Mouse (Mus musculus): ENCODE results near the gene Gtf3c4. TPM values are rescaled to one million over a fixed set of nuclear protein-coding genes. Genes with fewer than 3 reads are reported as not detected.
A peak's percentile ranks its signal among the peaks of the same experiment; 100 is the strongest.

The Gtf3c4 gene
- total and polyA plus RNA-seq, 2 experiments from 2014 or later: 15.0 to 66.3 TPM

- Histone ChIP-seq H3K36me3 (ENCODE audit: insufficient read depth, low read length) (peaks cover 56% of the 10 kb centered on the region), H3K4me3 (ENCODE audit: low read depth, low read length) (no peak overlapping the region), H3K9ac (replicated peaks; ENCODE audit: low read length, poor library complexity, severe bottlenecking) (no peak overlapping the region), H3K4me2 (ENCODE audit: low read depth, low read length, poor library complexity, severe bottlenecking) (no peak overlapping the region), H3K9me3 (ENCODE audit: low read length) (no peaks in the 10 kb centered on the region), H3K4me1 (ENCODE audit: insufficient read depth, low read length) (no peaks in the 10 kb centered on the region), H3K27ac (ENCODE audit: low read depth, low read length) (no peak overlapping the region), H3K27me3 (ENCODE audit: insufficient read depth, low read length) (no peaks in the 10 kb centered on the region)
- no peak for TF ChIP-seq CTCF (IDR thresholded peaks at IDR 0.05)
- WGBS: 95% methylated on average over 2 of the region's 2 CpGs
- DNase-seq (ENCODE audit: low spot score): no peak
- no peak for ATAC-seq (ENCODE audit: low FRiP score)
Measured at GRCm38 (mm10) chr2:28848879-28849278, 8.7 kb upstream of the Gtf3c4 start.

GRCm38 (mm10) chr2:28842042-28842441 is 1.9 kb upstream of the Gtf3c4 start:
- Histone ChIP-seq H3K4me1 (ENCODE audit: insufficient read depth, low read length) (peaks cover 21% of the 10 kb centered on the region), H3K4me3 (ENCODE audit: low read depth, low read length) (no peak overlapping the region), H3K9me3 (ENCODE audit: low read length) (no peaks in the 10 kb centered on the region), H3K9ac (replicated peaks; ENCODE audit: low read length, poor library complexity, severe bottlenecking) (no peak overlapping the region), H3K27ac (ENCODE audit: low read depth, low read length) (no peak overlapping the region), H3K36me3 (ENCODE audit: insufficient read depth, low read length) (peaks cover 17% of the 10 kb centered on the region), H3K4me2 (ENCODE audit: low read depth, low read length, poor library complexity, severe bottlenecking) (no peak overlapping the region), H3K27me3 (ENCODE audit: insufficient read depth, low read length) (no peaks in the 10 kb centered on the region)
- 69% methylated on average over 3 of the region's 3 CpGs for WGBS
- no peak for DNase-seq (ENCODE audit: low spot score)
- no peak for TF ChIP-seq CTCF (IDR thresholded peaks at IDR 0.05)
- no peak for ATAC-seq (ENCODE audit: low FRiP score)

- H3K9ac ChIP-seq (replicated peaks; ENCODE audit: low read length, poor library complexity, severe bottlenecking): peak overlapping the region; percentile 82
- DNase-seq (ENCODE audit: low spot score): no peak
- H3K27ac ChIP-seq (ENCODE audit: low read depth, low read length): peak overlapping the region; percentile 79
- peak overlapping the region; percentile 96 for H3K4me2 ChIP-seq (ENCODE audit: low read depth, low read length, poor library complexity, severe bottlenecking)
- H3K4me3 ChIP-seq (ENCODE audit: low read depth, low read length): peak overlapping the region; percentile 94
- peaks cover 21% of the 10 kb centered on the region for H3K4me1 ChIP-seq (ENCODE audit: insufficient read depth, low read length)
- under 1% methylated on average over 47 of the region's 53 CpGs for WGBS
- ATAC-seq (ENCODE audit: low FRiP score): peak; percentile 54
- H3K27me3 ChIP-seq (ENCODE audit: insufficient read depth, low read length): no peaks in the 10 kb centered on the region
- peaks cover 2% of the 10 kb centered on the region; the same call in 1 of the 2 replicates for H3K36me3 ChIP-seq (ENCODE audit: insufficient read depth, low read length)
- H3K9me3 ChIP-seq (ENCODE audit: low read length): no peaks in the 10 kb centered on the region
- TF ChIP-seq CTCF (IDR thresholded peaks at IDR 0.05): no peak
Measured at GRCm38 (mm10) chr2:28839501-28840221, 499 bp downstream of the Gtf3c4 start.

GRCm38 (mm10) chr2:28836181-28836940 is 3.8 kb downstream of the Gtf3c4 start:
- 75% methylated on average over 3 of the region's 3 CpGs for WGBS
- DNase-seq (ENCODE audit: low spot score): peak; percentile 10

GRCm38 (mm10) chr2:28829265-28829664 is 10.9 kb downstream of the Gtf3c4 start:
- DNase-seq (ENCODE audit: low spot score) (no peak), ATAC-seq (ENCODE audit: low FRiP score) (no peak)
- H3K4me2 ChIP-seq (ENCODE audit: low read depth, low read length, poor library complexity, severe bottlenecking): no peak overlapping the region
- H3K36me3 ChIP-seq (ENCODE audit: insufficient read depth, low read length): peaks cover 77% of the 10 kb centered on the region
- H3K9ac ChIP-seq (replicated peaks; ENCODE audit: low read length, poor library complexity, severe bottlenecking): no peak overlapping the region
- no peaks in the 10 kb centered on the region for H3K4me1 ChIP-seq (ENCODE audit: insufficient read depth, low read length)
- H3K27me3 ChIP-seq (ENCODE audit: insufficient read depth, low read length): no peaks in the 10 kb centered on the region
- H3K4me3 ChIP-seq (ENCODE audit: low read depth, low read length): no peak overlapping the region
- peak; percentile 55 for TF ChIP-seq CTCF (IDR thresholded peaks at IDR 0.05)
- WGBS: 50% methylated on average over 4 of the region's 4 CpGs
- no peaks in the 10 kb centered on the region for H3K9me3 ChIP-seq (ENCODE audit: low read length)
- no peak overlapping the region for H3K27ac ChIP-seq (ENCODE audit: low read depth, low read length)

More at GRCm38 (mm10) chr2:28836181-28836940, 3.8 kb downstream of the Gtf3c4 start:
- no peak for TF ChIP-seq CTCF (IDR thresholded peaks at IDR 0.05)
- no peak for ATAC-seq (ENCODE audit: low FRiP score)
- Histone ChIP-seq H3K36me3 (ENCODE audit: insufficient read depth, low read length) (peaks cover 27% of the 10 kb centered on the region), H3K9ac (replicated peaks; ENCODE audit: low read length, poor library complexity, severe bottlenecking) (no peak overlapping the region), H3K27me3 (ENCODE audit: insufficient read depth, low read length) (no peaks in the 10 kb centered on the region), H3K27ac (ENCODE audit: low read depth, low read length) (no peak overlapping the region), H3K4me1 (ENCODE audit: insufficient read depth, low read length) (peaks cover 15% of the 10 kb centered on the region), H3K4me2 (ENCODE audit: low read depth, low read length, poor library complexity, severe bottlenecking) (no peak overlapping the region), H3K4me3 (ENCODE audit: low read depth, low read length) (no peak overlapping the region), H3K9me3 (ENCODE audit: low read length) (no peaks in the 10 kb centered on the region)

- H3K9me3 ChIP-seq (ENCODE audit: low read length): no peaks in the 10 kb centered on the region
- ATAC-seq (ENCODE audit: low FRiP score): no peak
- DNase-seq (ENCODE audit: low spot score): no peak
- H3K27me3 ChIP-seq (ENCODE audit: insufficient read depth, low read length): no peaks in the 10 kb centered on the region
- peaks cover 2% of the 10 kb centered on the region; the same call in 1 of the 2 replicates for H3K36me3 ChIP-seq (ENCODE audit: insufficient read depth, low read length)
- H3K27ac ChIP-seq (ENCODE audit: low read depth, low read length): no peak overlapping the region
- no peak overlapping the region for H3K4me2 ChIP-seq (ENCODE audit: low read depth, low read length, poor library complexity, severe bottlenecking)
- no peak overlapping the region for H3K4me3 ChIP-seq (ENCODE audit: low read depth, low read length)
- H3K9ac ChIP-seq (replicated peaks; ENCODE audit: low read length, poor library complexity, severe bottlenecking): no peak overlapping the region
- WGBS: 82% methylated on average over 4 of the region's 4 CpGs
- no peaks in the 10 kb centered on the region for H3K4me1 ChIP-seq (ENCODE audit: insufficient read depth, low read length)
- TF ChIP-seq CTCF (IDR thresholded peaks at IDR 0.05): no peak
Measured at GRCm38 (mm10) chr2:28818866-28819265, 21.3 kb downstream of the Gtf3c4 start.
